Mouse (Mus musculus) brain, embryonic 14.5 days (tissue): ENCODE results near the gene Nemp2. TPM values are rescaled to one million over a fixed set of nuclear protein-coding genes. Genes with fewer than 3 reads are reported as not detected.
"Not testable (repeated sequence)": the region's sequence is repeated elsewhere in the genome, so short reads cannot be mapped to it uniquely, and the experiment has no call there.

Source experiments
- DNase-seq: peaks from one replicate; pipeline ENCODE4 v3.0.0-alpha.2; 2011; ENCODE audit warnings: low read depth
- CTCF ChIP-seq: fragments of 200-500 bp; IDR thresholded peaks from 2 replicates; pipeline ENCODE4 v1.5.1; 2012; ENCODE audit warnings: inconsistent platforms, mild to moderate bottlenecking, moderate library complexity, borderline replicate concordance; ENCODE audit not compliant: insufficient read depth, insufficient read length; ENCODE audit errors: extremely low read depth
- POLR2A ChIP-seq: fragments of 200-500 bp; IDR thresholded peaks from 2 replicates; pipeline ENCODE4 v1.6.1; 2012; ENCODE audit warnings: mild to moderate bottlenecking, inconsistent platforms, borderline replicate concordance; ENCODE audit not compliant: poor library complexity, insufficient read depth, insufficient read length, severe bottlenecking; ENCODE audit errors: extremely low read depth
- polyA plus RNA-seq: library from polyadenylated mRNA; depleted of rRNA; stranded (reverse); fragments of >200 nt; gene quantifications from 2 replicates; pipeline ENCODE4 v1.2.3, GENCODE M21; 2012; rRNA removed

Gene Nemp2
- polyA plus RNA-seq, 1 experiment, result 19.9 TPM

- no peak for DNase-seq
- TF ChIP-seq CTCF, result no peak
- TF ChIP-seq POLR2A, result no peak
These were observed 27.7 kb downstream of the Nemp2 start for GRCm38 (mm10) chr1:52658160-52658559.

DNA sequence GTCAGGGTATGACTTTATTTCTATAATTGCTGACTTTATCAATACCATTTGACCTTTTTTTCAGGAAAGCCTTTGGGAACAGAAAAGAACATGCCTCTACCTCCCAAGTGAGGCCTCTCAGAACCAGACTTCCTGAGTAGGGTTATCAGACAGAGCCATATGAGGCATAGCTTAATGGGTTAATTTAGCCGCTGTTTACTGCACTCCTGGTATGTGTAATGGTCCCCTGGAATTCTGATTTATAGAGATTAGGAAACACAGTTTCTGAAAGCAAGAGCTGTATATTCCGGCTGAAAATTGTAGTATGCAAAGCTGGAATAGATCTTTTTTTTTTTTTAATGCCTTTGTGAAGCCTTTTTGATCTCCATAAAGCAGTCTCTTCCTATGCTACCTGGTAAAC lies 29.8 kb downstream of the Nemp2 start:
- TF ChIP-seq POLR2A (no peak), CTCF (no peak)
- DNase-seq, result no peak

- TF ChIP-seq CTCF (no peak), POLR2A (no peak)
- DNase-seq, result no peak
These were observed 30.3 kb downstream of the Nemp2 start for GRCm38 (mm10) chr1:52660765-52661164.

DNA sequence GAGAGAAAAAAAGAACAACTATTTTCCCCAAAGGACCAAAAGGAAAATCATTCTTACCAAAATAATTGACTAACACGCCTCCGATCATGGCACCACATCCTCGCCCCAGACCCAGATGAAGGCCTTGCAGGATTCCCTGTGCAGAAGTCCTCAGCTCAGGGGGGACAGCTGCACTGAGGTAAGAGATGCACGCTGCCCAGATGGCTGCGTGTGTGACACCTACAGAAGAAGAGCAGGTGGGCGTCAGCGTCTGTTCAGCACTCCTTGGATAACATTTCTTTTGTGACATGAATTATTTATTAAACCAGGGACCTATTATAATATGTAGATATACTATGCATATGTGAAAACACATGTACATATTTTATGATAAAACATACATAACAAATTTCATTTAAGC lies 32.7 kb downstream of the Nemp2 start:
- DNase-seq, result peak; percentile 49
- no peak for TF ChIP-seq CTCF

GRCm38 (mm10) chr1:52668743-52669323 lies 38.3 kb downstream of the Nemp2 start:
- TF ChIP-seq POLR2A (no peak), CTCF (no peak)
- peak; percentile 77 for DNase-seq

- no peak for DNase-seq
- TF ChIP-seq CTCF (no peak), POLR2A (no peak)
These were observed 39.4 kb downstream of the Nemp2 start for GRCm38 (mm10) chr1:52669931-52670330.

DNA sequence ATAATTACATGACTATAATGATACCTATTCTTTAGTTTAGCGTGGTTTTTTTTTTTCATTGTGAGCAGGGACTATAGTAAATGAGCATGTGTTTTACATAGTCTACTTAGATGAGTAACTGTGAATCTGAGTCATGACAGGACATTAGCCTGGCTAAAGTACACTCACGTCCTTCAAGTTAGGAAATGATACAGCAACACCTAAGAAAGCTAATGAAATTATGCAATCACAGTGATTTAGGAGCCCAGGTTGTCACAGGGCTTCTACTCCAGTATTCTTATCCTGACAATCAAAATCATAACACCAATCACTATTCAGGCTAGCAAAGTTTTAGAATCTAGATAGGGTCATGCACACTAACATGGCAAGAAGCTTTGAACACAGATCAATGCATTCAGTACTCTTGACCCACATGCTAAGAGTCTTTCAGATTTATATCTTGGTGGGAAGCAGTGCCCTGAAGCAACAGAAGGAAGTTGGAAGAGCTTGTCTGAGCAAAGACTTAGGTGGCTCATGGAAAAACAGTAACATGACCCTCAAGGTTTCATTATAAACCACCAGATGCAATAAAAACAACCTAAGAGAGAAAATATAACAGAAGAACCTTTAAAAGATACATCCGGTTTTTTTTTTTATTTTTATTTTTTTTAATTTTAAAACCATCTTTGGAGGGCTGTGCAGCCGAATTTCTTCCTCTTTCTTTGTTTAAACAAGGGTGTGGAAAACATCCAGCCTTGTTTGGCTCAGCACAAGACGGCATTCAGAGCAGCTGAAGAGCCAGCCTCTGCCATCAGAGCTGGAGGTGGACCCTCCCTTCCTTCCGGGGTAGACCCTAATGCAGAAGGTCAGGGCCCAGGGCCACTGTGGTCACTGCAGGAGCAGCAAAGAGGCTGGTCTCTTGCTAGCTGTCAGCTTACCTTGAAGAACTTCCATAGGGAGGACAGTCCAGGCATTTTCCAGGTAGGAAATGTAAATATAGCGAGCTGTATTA lies 45.4 kb downstream of the Nemp2 start:
- DNase-seq, result no peak
- TF ChIP-seq CTCF (no peak), POLR2A (no peak)

GRCm38 (mm10) chr1:52676621-52677020 lies 46.1 kb downstream of the Nemp2 start:
- TF ChIP-seq CTCF (no peak), POLR2A (no peak)
- DNase-seq, result peak; percentile 61

DNA sequence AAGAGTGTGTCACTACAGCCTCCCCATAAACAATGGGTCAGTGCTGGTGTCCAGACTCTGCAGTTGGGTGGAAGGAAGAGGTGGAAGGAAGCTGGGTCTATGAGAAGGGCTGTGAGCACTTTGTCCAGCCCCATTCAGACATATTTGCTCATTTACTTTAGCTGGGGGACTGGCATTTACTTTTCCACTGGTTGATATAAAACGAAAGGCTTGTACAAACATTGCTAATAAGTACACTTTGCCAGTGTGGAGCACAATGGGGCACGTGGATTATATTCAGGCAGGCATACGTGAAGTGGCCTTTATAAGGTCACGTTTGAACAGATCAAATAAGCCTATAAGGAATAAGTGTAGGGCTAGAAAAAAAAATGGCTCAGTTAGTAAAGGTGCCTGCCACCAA lies 53.0 kb downstream of the Nemp2 start:
- TF ChIP-seq POLR2A, result no peak
- TF ChIP-seq CTCF, result no peak
- DNase-seq, result no peak

DNA sequence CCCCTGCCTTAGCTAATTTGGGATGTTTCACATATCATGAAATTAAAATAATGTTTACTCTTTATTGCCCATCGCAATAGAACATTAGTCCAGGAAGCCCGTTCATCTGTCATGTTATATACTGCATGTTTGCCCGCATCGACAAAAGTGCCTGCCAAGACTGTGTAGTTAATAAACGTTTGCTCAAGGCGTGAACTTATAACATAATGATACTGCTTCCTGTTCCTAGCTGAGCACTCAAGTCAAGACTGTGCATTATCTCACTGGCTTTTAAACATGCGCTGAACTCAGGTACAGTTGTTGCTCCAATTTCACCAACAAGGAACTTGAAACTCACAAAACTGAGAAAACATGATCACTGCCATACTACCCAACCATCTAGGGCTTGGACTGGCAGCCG lies 57.1 kb downstream of the Nemp2 start:
- DNase-seq, result no peak
- no peak for TF ChIP-seq CTCF
- no peak for TF ChIP-seq POLR2A

- not testable (repeated sequence) for DNase-seq
These were observed 64.0 kb downstream of the Nemp2 start for GRCm38 (mm10) chr1:52694456-52694855.

Other genes starting within 250 kb of the Nemp2 start
- gene Nab1, start 130.0 kb upstream of the Nemp2 start, polyA plus RNA-seq, result 8.6 and 11.5 TPM in 2 replicates
- gene Mfsd6, start 96.8 kb downstream of the Nemp2 start, polyA plus RNA-seq, result 14.3 and 21.8 TPM in 2 replicates
- 19.9 and 22.9 TPM in 2 replicates for gene Inpp1, start 187.0 kb downstream of the Nemp2 start, polyA plus RNA-seq
- 21.7 and 23.6 TPM in 2 replicates for gene Hibch, start 214.2 kb downstream of the Nemp2 start, polyA plus RNA-seq